Mouse (Mus musculus): ENCODE data around the gene Evi2. TPM values are rescaled to one million over a fixed set of nuclear protein-coding genes. Genes with fewer than 3 reads are reported as not detected.

Evi2 gene
- total RNA-seq (2014; fragmentation: Nextera tagmentation), result 3.5 and 14.8 TPM in 2 replicates
- total RNA-seq (2017), result 1.7 and 3.5 TPM in 2 replicates

- ATAC-seq (replicated peaks; ENCODE audit: low FRiP score, low TSS enrichment, poor library complexity, severe bottlenecking), result no peak
Measured at GRCm38 (mm10) chr11:79530333-79530761, at the start of gene Evi2, which contains the start of gene Evi2a. TSS of gene Evi2 (minus strand) at chr11:79530589. TSS of gene Evi2a (minus strand) at chr11:79530609.

- peak; percentile 79 for ATAC-seq (replicated peaks; ENCODE audit: low FRiP score, low TSS enrichment, poor library complexity, severe bottlenecking)
Measured at GRCm38 (mm10) chr11:79577741-79578140, 47.4 kb upstream of the Evi2 start.

GRCm38 (mm10) chr11:79575383-79576073 is 45.1 kb upstream of the Evi2 start:
- no peak for ATAC-seq (replicated peaks; ENCODE audit: low FRiP score, low TSS enrichment, poor library complexity, severe bottlenecking)

- ATAC-seq (replicated peaks; ENCODE audit: low FRiP score, low TSS enrichment, poor library complexity, severe bottlenecking), result no peak
Measured at GRCm38 (mm10) chr11:79573836-79574235, 43.4 kb upstream of the Evi2 start.

- no peak for ATAC-seq (replicated peaks; ENCODE audit: low FRiP score, low TSS enrichment, poor library complexity, severe bottlenecking)
Measured at GRCm38 (mm10) chr11:79570319-79570718, 39.9 kb upstream of the Evi2 start.

GRCm38 (mm10) chr11:79568197-79568911 is 38.0 kb upstream of the Evi2 start:
- no peak for ATAC-seq (replicated peaks; ENCODE audit: low FRiP score, low TSS enrichment, poor library complexity, severe bottlenecking)

GRCm38 (mm10) chr11:79566947-79567346 is 36.6 kb upstream of the Evi2 start:
- ATAC-seq (replicated peaks; ENCODE audit: low FRiP score, low TSS enrichment, poor library complexity, severe bottlenecking), result no peak

- no peak for ATAC-seq (replicated peaks; ENCODE audit: low FRiP score, low TSS enrichment, poor library complexity, severe bottlenecking)
Measured at GRCm38 (mm10) chr11:79563493-79563892, 33.1 kb upstream of the Evi2 start.

GRCm38 (mm10) chr11:79560536-79560935 is 30.1 kb upstream of the Evi2 start:
- ATAC-seq (replicated peaks; ENCODE audit: low FRiP score, low TSS enrichment, poor library complexity, severe bottlenecking), result no peak

GRCm38 (mm10) chr11:79552622-79553021 is 22.2 kb upstream of the Evi2 start:
- peak; percentile 80 for ATAC-seq (replicated peaks; ENCODE audit: low FRiP score, low TSS enrichment, poor library complexity, severe bottlenecking)

GRCm38 (mm10) chr11:79536293-79536692 is 5.9 kb upstream of the Evi2 start:
- no peak for ATAC-seq (replicated peaks; ENCODE audit: low FRiP score, low TSS enrichment, poor library complexity, severe bottlenecking)

- ATAC-seq (replicated peaks; ENCODE audit: low FRiP score, low TSS enrichment, poor library complexity, severe bottlenecking), result no peak
Measured at GRCm38 (mm10) chr11:79535554-79535953, 5.2 kb upstream of the Evi2 start.

- ATAC-seq (replicated peaks; ENCODE audit: low FRiP score, low TSS enrichment, poor library complexity, severe bottlenecking), result no peak
Measured at GRCm38 (mm10) chr11:79533950-79534690, 3.7 kb upstream of the Evi2 start.

- peak; percentile 88 for ATAC-seq (replicated peaks; ENCODE audit: low FRiP score, low TSS enrichment, poor library complexity, severe bottlenecking)
Measured at GRCm38 (mm10) chr11:79533311-79533710, 2.9 kb upstream of the Evi2 start.

- no peak for ATAC-seq (replicated peaks; ENCODE audit: low FRiP score, low TSS enrichment, poor library complexity, severe bottlenecking)
Measured at GRCm38 (mm10) chr11:79531485-79531884, 1.1 kb upstream of the Evi2 start.

GRCm38 (mm10) chr11:79530774-79531173 is 385 bp upstream of the Evi2 start:
- no peak for ATAC-seq (replicated peaks; ENCODE audit: low FRiP score, low TSS enrichment, poor library complexity, severe bottlenecking)

GRCm38 (mm10) chr11:79529736-79530135 is 653 bp downstream of the Evi2 start:
- ATAC-seq (replicated peaks; ENCODE audit: low FRiP score, low TSS enrichment, poor library complexity, severe bottlenecking), result no peak

GRCm38 (mm10) chr11:79529226-79529625 is 1.2 kb downstream of the Evi2 start:
- ATAC-seq (replicated peaks; ENCODE audit: low FRiP score, low TSS enrichment, poor library complexity, severe bottlenecking), result no peak

- ATAC-seq (replicated peaks; ENCODE audit: low FRiP score, low TSS enrichment, poor library complexity, severe bottlenecking), result no peak
Measured at GRCm38 (mm10) chr11:79528601-79529000, 1.8 kb downstream of the Evi2 start.

GRCm38 (mm10) chr11:79527739-79528384 is 2.5 kb downstream of the Evi2 start:
- ATAC-seq (replicated peaks; ENCODE audit: low FRiP score, low TSS enrichment, poor library complexity, severe bottlenecking), result no peak

All from megakaryocyte-erythroid progenitor cell, adult 5-6 weeks (primary cell).